Mouse (Mus musculus) MEL-GATA-1-ER (cell line): ENCODE results near the gene Acer3.

Source experiments
- DNase-seq: peaks from one replicate; pipeline ENCODE4 v3.0.0-alpha.2; 2012; ENCODE audit warnings: low read depth; ENCODE audit errors: extremely low read depth

Acer3 gene

GRCm38 (mm10) chr7:98185326-98185725, 135.7 kb downstream of the Acer3 start:
- no peak for DNase-seq

GRCm38 (mm10) chr7:98178560-98179231, 142.3 kb downstream of the Acer3 start:
- DNase-seq: no peak

- no peak for DNase-seq
Observed at GRCm38 (mm10) chr7:98177929-98178559, 143.0 kb downstream of the Acer3 start, which contains the start of gene Capn5. Gene Capn5 (minus strand): TSS chr7:98178274.

GRCm38 (mm10) chr7:98177566-98177928, 143.5 kb downstream of the Acer3 start:
- no peak for DNase-seq

- no peak for DNase-seq
Observed at GRCm38 (mm10) chr7:98177071-98177485, 143.9 kb downstream of the Acer3 start.

- DNase-seq: no peak
Observed at GRCm38 (mm10) chr7:98176322-98177070, 144.5 kb downstream of the Acer3 start.

- no peak for DNase-seq
Observed at GRCm38 (mm10) chr7:98174883-98175755, 145.9 kb downstream of the Acer3 start.

GRCm38 (mm10) chr7:98173408-98173807, 147.6 kb downstream of the Acer3 start:
- DNase-seq: no peak

GRCm38 (mm10) chr7:98172661-98173060, 148.3 kb downstream of the Acer3 start:
- no peak for DNase-seq

- no peak for DNase-seq
Observed at GRCm38 (mm10) chr7:98171141-98172073, 149.6 kb downstream of the Acer3 start.

- DNase-seq: no peak
Observed at GRCm38 (mm10) chr7:98164999-98165528, 155.9 kb downstream of the Acer3 start.

- no peak for DNase-seq
Observed at GRCm38 (mm10) chr7:98164382-98164998, 156.5 kb downstream of the Acer3 start.

GRCm38 (mm10) chr7:98163700-98164099, 157.3 kb downstream of the Acer3 start:
- no peak for DNase-seq

- DNase-seq: no peak
Observed at GRCm38 (mm10) chr7:98162239-98162638, 158.8 kb downstream of the Acer3 start.

- DNase-seq: no peak
Observed at GRCm38 (mm10) chr7:98160041-98160740, 160.8 kb downstream of the Acer3 start.

- no peak for DNase-seq
Observed at GRCm38 (mm10) chr7:98158481-98158880, 162.5 kb downstream of the Acer3 start.

- DNase-seq: no peak
Observed at GRCm38 (mm10) chr7:98157636-98158332, 163.2 kb downstream of the Acer3 start.
